Mouse (Mus musculus) lung, adult 2 months (tissue): Measurements from ENCODE around the gene Sult1b1.

Experiments used
- CTCF ChIP-seq: fragments of 200-500 bp; IDR thresholded peaks from 2 replicates; pipeline ENCODE4 v1.5.1; 2011; ENCODE audit warnings: mild to moderate bottlenecking, low read length, control low read depth; ENCODE audit not compliant: insufficient read depth
- POLR2A ChIP-seq: fragments of 200-500 bp; IDR thresholded peaks from 2 replicates; pipeline ENCODE4 v1.6.1; 2011; ENCODE audit warnings: low read depth, mild to moderate bottlenecking, control low read depth, low read length, borderline replicate concordance; ENCODE audit errors: extremely low read depth

DNA sequence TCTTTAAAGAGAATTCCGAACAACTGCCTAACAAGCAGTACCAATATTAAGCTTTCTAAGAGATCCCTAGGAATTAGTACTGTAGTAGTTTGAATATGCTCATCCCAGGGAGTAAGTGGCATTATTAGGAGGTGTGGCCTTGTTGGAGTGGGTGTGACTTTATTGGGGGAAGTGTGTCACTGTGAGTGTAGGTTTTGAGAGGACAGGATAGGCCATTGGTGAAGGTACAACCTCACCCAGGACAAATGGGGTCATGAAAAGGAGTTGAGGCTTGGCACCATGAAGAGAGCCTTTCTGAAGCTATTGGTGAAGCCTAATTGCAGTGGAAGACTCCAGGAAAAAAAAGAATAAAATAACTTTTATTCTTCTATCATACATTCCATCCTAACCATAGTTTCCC is 29.3 kb upstream of the Sult1b1 start:
- no peak for TF ChIP-seq POLR2A
- TF ChIP-seq CTCF = no peak
